Mouse (Mus musculus) T-cell, adult 66 days (primary cell): Measurements from ENCODE around the gene Olfr1287. TPM values are rescaled to one million over a fixed set of nuclear protein-coding genes. Genes with fewer than 3 reads are reported as not detected.

ENCODE experiments used
- total RNA-seq, 2 experiments: library from RNA; stranded (reverse); gene quantifications; 3 replicates in 1 of 2; 4 replicates in 1 of 2; pipeline ENCODE4 v1.2.4; 2023

Gene Olfr1287
- not detected for total RNA-seq

DNA sequence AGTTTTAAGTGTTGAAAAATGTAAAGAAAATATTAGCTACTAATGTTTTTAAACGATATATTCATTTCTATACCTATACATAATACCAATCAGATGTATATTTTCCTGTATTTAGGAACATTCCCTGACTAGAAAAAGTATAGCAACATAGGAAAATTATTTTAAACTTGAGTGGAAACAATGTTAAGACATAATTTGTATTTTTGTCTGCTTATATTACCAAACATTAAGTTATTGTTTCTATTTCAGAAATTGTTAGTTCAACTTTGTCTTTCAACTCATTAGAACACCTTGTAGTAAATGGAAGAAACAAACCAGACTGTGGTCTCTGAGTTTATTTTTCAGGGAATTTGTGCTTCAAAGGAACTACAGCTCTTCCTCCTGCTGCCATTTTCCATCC is at the start of gene Olfr1287:
Gene Olfr1287 (plus strand): TSS at position 301 of the 400 bp plus-strand sequence.

DNA sequence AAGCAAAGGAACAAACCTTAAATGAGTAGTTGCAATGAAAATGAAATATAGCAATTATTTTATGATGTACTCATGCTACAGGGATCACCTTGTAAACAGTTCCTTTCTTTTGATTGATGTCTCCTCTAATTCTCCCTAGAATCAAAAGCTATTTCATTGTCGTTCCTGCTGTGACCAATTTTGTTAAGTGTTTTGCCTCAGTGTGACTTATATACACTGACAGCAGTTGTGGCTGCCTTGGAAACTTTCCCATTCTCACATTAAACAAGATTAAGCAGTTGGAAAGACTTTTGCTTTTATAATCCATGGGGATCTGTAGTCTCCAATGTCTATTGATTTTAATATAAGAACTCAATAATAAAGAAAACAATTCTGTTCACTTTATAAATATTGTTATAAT is 26.0 kb upstream of the Olfr1287 start, which contains the start of gene Olfr1286:
Gene Olfr1286 (minus strand): TSS at position 185 of the 400 bp plus-strand sequence.

DNA sequence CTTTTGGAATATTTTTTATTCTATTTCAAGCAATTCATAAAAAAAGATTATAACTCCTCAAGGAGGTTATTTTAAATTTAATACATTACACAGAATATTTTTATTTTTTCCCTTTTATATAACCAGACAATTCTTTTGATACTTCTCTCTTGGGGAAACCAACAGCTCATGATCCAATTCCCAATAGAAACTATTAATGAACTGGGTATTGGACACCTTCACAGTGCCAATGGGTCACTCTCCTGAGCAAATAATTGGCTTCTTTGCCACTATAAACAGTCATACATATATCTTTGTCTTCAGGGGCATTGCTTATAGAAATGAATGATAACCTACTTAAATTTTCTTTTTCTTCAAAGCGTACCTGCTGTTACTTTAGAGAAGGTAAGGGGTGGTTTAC is 24.9 kb downstream of the Olfr1287 start, which contains the start of gene Olfr1288:
Gene Olfr1288 (plus strand): TSS at position 301 of the 400 bp plus-strand sequence.

DNA sequence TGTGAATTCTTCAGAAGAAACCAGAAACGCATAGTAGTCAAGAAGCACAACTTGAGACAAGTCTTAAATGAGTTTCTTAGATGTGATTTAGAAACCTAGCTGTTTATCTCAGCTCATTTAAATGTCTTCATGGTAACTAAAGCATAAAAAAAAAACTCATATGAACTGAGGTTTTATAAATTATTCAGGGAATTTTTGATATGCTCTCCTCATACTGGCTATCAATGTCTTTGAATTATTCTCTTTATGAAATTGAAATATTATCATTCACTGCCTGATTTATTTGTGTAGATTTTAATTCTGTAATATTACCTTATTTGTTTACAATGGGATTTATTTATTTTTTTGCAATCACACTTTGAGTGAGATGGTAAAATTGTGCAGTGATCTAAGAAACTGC is 31.6 kb downstream of the Olfr1287 start, which contains the start of gene Olfr1289:
Gene Olfr1289 (plus strand): TSS at position 301 of the 400 bp plus-strand sequence.

DNA sequence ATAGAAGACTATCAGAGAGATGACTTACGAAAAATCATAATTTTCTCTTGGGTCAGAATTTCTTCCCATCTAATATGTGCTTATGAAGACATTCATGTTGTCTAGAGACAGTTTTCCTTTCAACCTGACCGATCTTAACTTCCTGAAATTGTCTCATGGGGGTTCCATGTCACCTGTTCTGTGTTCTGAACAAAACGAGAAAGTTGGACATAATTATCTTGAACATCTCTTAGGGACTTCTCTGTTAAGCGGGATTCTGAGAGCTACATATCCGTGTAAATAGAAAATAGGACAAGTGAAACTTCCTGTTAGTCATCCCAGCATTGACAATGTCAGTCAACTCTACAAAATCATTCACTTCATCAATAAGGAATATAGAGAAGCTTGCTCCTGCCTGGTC is 44.8 kb downstream of the Olfr1287 start, which contains the start of gene Olfr1290:
Gene Olfr1290 (minus strand): TSS at position 101 of the 400 bp plus-strand sequence.

DNA sequence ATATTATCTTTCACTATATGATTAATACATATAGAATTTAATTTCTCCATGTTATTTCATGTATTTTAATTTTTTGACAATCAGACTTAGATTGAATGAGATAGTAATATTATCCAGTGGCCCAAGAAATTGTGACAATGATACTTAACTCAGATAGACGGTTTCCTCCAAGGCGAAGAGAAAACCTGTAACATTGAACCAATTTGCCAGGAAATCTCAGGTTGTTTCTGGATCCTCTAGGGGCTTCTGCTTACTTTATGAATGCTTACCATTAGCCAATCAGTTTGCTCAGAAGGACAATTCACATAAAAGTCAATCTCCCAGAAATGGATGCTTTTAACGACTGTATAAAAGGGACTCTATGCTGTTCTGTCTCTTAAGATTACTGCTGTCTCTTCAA is 47.9 kb downstream of the Olfr1287 start, which contains the start of gene Olfr1291-ps1:
Gene Olfr1291-ps1 (plus strand): TSS at position 301 of the 400 bp plus-strand sequence.

Other genes starting within 250 kb of the Olfr1287 start
- not detected for gene 4930430A15Rik, start 219.5 kb upstream of the Olfr1287 start, total RNA-seq
- not detected for gene Olfr1275, start 213.9 kb upstream of the Olfr1287 start, total RNA-seq
- gene Olfr1276, start 194.6 kb upstream of the Olfr1287 start, total RNA-seq: not detected
- gene Olfr1277, start 175.0 kb upstream of the Olfr1287 start, total RNA-seq: not detected
- not detected for gene Olfr1278, start 159.0 kb upstream of the Olfr1287 start, total RNA-seq
- not detected for gene Olfr1279, start 148.5 kb upstream of the Olfr1287 start, total RNA-seq
- not detected for gene Olfr1280, start 135.1 kb upstream of the Olfr1287 start, total RNA-seq
- gene Olfr1281, start 122.6 kb upstream of the Olfr1287 start, total RNA-seq: not detected
- gene Olfr1282, start 113.1 kb upstream of the Olfr1287 start, total RNA-seq: not detected
- gene Olfr1283, start 82.4 kb upstream of the Olfr1287 start, total RNA-seq: not detected
- gene Olfr1284, start 73.6 kb upstream of the Olfr1287 start, total RNA-seq: not detected
- not detected for gene Olfr1286, start 26.0 kb upstream of the Olfr1287 start, total RNA-seq
- not detected for gene Olfr1288, start 25.0 kb downstream of the Olfr1287 start, total RNA-seq
- gene Olfr1289, start 31.7 kb downstream of the Olfr1287 start, total RNA-seq: not detected
- not detected for gene Olfr1290, start 44.7 kb downstream of the Olfr1287 start, total RNA-seq
- not detected for gene Olfr1291-ps1, start 48.0 kb downstream of the Olfr1287 start, total RNA-seq
- gene Olfr1293-ps, start 76.1 kb downstream of the Olfr1287 start, total RNA-seq: not detected
- gene Olfr1294, start 91.1 kb downstream of the Olfr1287 start, total RNA-seq: not detected
- not detected for gene Olfr1295, start 120.5 kb downstream of the Olfr1287 start, total RNA-seq
- gene Olfr1297, start 177.4 kb downstream of the Olfr1287 start, total RNA-seq: not detected
- gene Olfr1298, start 200.1 kb downstream of the Olfr1287 start, total RNA-seq: not detected
- gene Olfr1299, start 212.3 kb downstream of the Olfr1287 start, total RNA-seq: not detected